Mouse (Mus musculus) limb, embryonic 13.5 days (tissue): ENCODE data around the gene Cd48. TPM values are rescaled to one million over a fixed set of nuclear protein-coding genes. Genes with fewer than 3 reads are reported as not detected.

Experiments
- ATAC-seq: fragments of 200-750 bp; cut with Nextera tagmentation; 2 replicates; pipeline ENCODE4 v1.8.0; 2017; ENCODE audit warnings: low read depth, moderate number of reproducible peaks, moderate TSS enrichment; ENCODE audit not compliant: low FRiP score
- H3K27ac ChIP-seq: fragments of 300-500 bp; sonication (generic); 2 replicates; pipeline ENCODE4 v1.5.1; 2015; ENCODE audit warnings: inconsistent platforms, mild to moderate bottlenecking, moderate library complexity
- H3K27me3 ChIP-seq: fragments of 300-500 bp; sonication (generic); 2 replicates; pipeline ENCODE4 v1.6.1; 2015; ENCODE audit warnings: mild to moderate bottlenecking, inconsistent platforms
- H3K36me3 ChIP-seq: fragments of 300-500 bp; sonication (generic); 2 replicates; pipeline ENCODE4 v1.6.1; 2015; ENCODE audit warnings: inconsistent platforms, mild to moderate bottlenecking, moderate library complexity
- H3K4me1 ChIP-seq: fragments of 300-500 bp; sonication (generic); 2 replicates; pipeline ENCODE4 v1.6.1; 2015; ENCODE audit warnings: inconsistent platforms
- H3K4me2 ChIP-seq: fragments of 300-500 bp; sonication (generic); replicated peaks from 2 replicates; pipeline ENCODE4 v1.6.1; 2015; ENCODE audit warnings: inconsistent platforms, mild to moderate bottlenecking, moderate library complexity
- H3K4me3 ChIP-seq: fragments of 300-500 bp; sonication (generic); 2 replicates; pipeline ENCODE4 v1.5.1; 2015; ENCODE audit warnings: moderate library complexity, mild to moderate bottlenecking, inconsistent platforms
- H3K9ac ChIP-seq: fragments of 300-500 bp; sonication (generic); 2 replicates; pipeline ENCODE4 v1.6.1; 2015; ENCODE audit warnings: mild to moderate bottlenecking, inconsistent platforms
- H3K9me3 ChIP-seq: fragments of 300-500 bp; sonication (generic); 2 replicates; pipeline ENCODE4 v1.6.1; 2016; ENCODE audit warnings: inconsistent platforms
- WGBS: fragments of 180-500 bp; shearing (Covaris S2); methylation state at CpG from one replicate; pipeline ENCODE4 v1.1.7; 2015; 5-methylcytosine and 5-hydroxymethylcytosine counted together
- microRNA-seq: library from miRNA; unstranded; fragments of <30 nt; microRNA quantifications from one replicate; pipeline ENCODE4, GENCODE M21; 2016
- polyA plus RNA-seq: library from polyadenylated mRNA; unstranded; fragments of >200 nt; fragmentation: Nextera tagmentation; extraction: Ambion mirVana; gene quantifications from 2 replicates; pipeline ENCODE4 v1.2.1, GENCODE M21; 2015

Cd48 gene
- polyA plus RNA-seq, 1 experiment from 2014 or later, result 2.2 TPM

DNA sequence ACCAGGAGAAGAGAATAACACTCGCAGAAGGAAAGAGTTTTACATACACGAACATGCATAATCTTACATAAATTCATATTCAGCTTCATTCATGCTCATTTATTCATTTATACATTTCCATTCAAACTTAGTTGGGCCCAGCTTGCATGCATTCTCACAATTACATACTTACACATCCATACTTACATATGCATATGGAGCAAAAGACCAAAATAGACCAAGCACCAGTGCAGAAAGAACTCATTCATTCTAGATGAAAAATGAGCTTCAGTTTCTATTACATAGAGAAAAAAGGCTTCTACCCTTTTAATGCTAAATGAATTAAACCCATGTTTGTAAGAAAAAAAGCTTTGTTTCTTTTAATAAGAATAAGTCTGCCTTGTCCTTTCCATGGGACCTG, 33.6 kb downstream of the Cd48 start:
- 50% methylated on average over 2 of the region's 2 CpGs for WGBS
- Histone ChIP-seq H3K4me1 (no peaks in the 10 kb centered on the region), H3K9ac (no peak overlapping the region), H3K4me2 (no peak overlapping the region), H3K4me3 (no peak overlapping the region), H3K27ac (no peak overlapping the region), H3K27me3 (no peaks in the 10 kb centered on the region), H3K36me3 (no peaks in the 10 kb centered on the region), H3K9me3 (no peaks in the 10 kb centered on the region)
- ATAC-seq, result no peak

DNA sequence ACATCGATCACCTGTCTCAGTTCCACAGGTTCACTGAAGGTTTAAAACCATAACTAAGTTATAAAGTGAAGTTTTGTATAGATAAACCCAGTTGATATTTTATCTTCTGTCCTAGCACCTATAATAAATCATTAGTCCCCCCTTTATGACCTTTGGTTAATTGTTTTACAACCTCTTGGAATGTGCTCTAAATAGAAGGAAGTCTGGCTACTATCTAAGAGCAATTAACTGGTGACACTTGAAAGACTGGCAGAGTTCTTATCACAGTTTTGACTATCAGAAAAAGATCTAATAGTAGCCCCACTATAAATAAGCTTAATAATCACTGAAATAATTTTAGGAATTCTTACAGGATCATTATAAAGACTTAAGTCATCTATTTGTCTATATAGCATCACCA, 34.4 kb downstream of the Cd48 start:
- H3K9ac ChIP-seq, result no peak overlapping the region
- no peaks in the 10 kb centered on the region for H3K4me1 ChIP-seq
- H3K9me3 ChIP-seq, result no peaks in the 10 kb centered on the region
- no peaks in the 10 kb centered on the region for H3K27me3 ChIP-seq
- H3K36me3 ChIP-seq, result no peaks in the 10 kb centered on the region
- H3K27ac ChIP-seq, result no peak overlapping the region
- no peak overlapping the region for H3K4me2 ChIP-seq
- no peak overlapping the region for H3K4me3 ChIP-seq
- 18% methylated on average over 1 of the region's 1 CpGs for WGBS
- no peak for ATAC-seq

DNA sequence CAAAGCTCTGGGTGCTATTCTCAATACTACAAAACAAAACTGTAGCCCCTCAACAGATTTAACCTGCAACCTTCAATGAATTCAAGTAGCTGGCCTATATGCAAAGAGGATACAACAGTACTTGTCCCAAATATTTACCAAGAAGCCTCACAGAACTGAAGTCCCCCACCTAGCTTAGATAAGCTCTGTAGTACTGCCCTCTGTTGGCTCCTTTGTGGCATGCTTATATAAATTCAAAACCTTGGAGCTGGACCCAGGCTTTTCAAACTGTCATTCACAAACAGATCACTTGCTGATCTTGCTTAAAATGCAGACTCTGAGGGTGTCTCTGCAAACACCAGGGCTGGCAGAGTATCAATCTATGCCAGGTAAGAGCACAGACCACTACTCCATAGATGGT, 49.4 kb downstream of the Cd48 start:
- Histone ChIP-seq H3K9me3 (peaks cover 11% of the 10 kb centered on the region), H3K9ac (no peak overlapping the region), H3K4me2 (no peak overlapping the region), H3K27me3 (no peaks in the 10 kb centered on the region), H3K4me1 (no peaks in the 10 kb centered on the region), H3K36me3 (no peaks in the 10 kb centered on the region), H3K27ac (no peak overlapping the region), H3K4me3 (no peak overlapping the region)
- no peak for ATAC-seq

DNA sequence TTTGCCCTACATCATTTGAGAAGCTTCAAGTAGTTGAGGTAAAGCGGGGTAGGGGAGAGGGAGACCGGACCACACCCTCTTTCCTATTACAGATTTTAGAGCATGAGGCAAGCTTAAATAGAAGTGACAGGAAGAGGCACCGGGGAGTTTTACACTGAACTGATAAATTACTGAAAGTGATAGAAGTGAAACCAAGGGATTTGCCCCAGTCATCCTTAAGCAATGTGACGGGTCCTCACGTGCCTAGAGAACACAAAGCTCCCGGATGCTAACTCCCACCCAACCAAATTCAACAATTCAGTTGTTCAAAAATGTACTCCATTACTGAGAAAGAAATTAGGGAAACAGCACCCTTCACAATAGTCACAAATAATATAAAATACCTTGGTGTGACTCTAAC, 53.1 kb downstream of the Cd48 start:
- no peak for ATAC-seq
- H3K9ac ChIP-seq, result no peak overlapping the region

DNA sequence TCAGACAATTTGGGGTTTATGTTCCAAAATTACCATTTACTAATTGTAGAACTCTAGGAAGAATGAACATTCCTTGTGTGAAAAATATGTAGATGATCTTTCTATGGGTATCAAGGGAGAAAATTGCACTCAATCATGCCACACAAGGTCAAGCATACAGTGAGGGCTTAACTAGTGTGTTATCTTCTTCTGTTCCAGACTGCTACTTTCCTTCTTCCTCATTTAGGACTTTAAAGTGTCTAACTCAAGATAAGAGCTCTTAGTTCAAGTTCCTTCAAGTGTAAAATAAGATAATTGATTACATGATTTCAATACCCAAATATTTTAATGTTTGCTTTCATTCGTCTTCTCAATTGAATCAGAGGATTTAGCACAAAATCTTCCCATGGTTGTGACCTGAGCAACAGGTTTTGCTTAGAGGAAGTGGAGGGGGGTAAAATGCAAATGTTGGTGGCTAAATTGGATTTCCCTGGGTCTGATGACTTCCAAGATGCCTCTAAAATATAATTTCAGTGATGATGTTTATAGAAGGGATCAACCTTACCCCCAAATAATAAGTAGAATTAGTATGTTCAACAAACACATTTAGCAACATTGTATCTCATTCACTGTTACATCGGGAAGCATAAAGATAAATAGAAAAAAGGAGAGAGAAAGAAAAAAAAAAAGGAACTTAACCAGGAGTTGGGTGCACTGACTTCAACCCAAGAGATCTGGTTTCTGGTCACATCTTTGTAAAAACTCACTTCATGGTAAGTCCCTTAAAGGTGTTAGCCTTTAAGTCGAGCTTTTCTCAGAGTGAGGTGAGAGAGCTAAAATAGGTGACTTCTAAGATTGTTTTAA, 66.5 kb downstream of the Cd48 start:
- H3K27ac ChIP-seq, result no peak overlapping the region
- no peaks in the 10 kb centered on the region for H3K4me1 ChIP-seq
- no peak overlapping the region for H3K4me2 ChIP-seq
- no peak overlapping the region for H3K4me3 ChIP-seq
- no peak overlapping the region for H3K9ac ChIP-seq
- no peak for ATAC-seq
- WGBS, result 85% methylated on average over 3 of the region's 3 CpGs
- H3K9me3 ChIP-seq, result no peaks in the 10 kb centered on the region
- no peaks in the 10 kb centered on the region for H3K36me3 ChIP-seq
- no peaks in the 10 kb centered on the region for H3K27me3 ChIP-seq

More for the DNA sequence above, 53.1 kb downstream of the Cd48 start:
- no peaks in the 10 kb centered on the region for H3K36me3 ChIP-seq
- no peaks in the 10 kb centered on the region for H3K9me3 ChIP-seq
- no peak overlapping the region for H3K4me2 ChIP-seq
- no peak overlapping the region for H3K4me3 ChIP-seq
- 89% methylated on average over 6 of the region's 6 CpGs for WGBS
- H3K4me1 ChIP-seq, result no peaks in the 10 kb centered on the region
- no peaks in the 10 kb centered on the region for H3K27me3 ChIP-seq
- no peak overlapping the region for H3K27ac ChIP-seq

Small RNAs within 50 kb of the gene (microRNA-seq; reads per million reads assigned to microRNA genes)
- not detected for gene Mir7683

Other genes with a start within 250 kb of the Cd48 start
- 40.4 and 40.6 TPM in 2 replicates for gene F11r, start 244.5 kb upstream of the Cd48 start, polyA plus RNA-seq
- 15.8 and 16.4 TPM in 2 replicates for gene Alyref2, start 178.5 kb upstream of the Cd48 start, polyA plus RNA-seq
- not detected in 2 replicates for gene Itln1, start 146.7 kb upstream of the Cd48 start, polyA plus RNA-seq
- 0.11 TPM in 1 of 2 replicates, not detected in the other for gene Cd244a, start 122.8 kb upstream of the Cd48 start, polyA plus RNA-seq
- gene Ly9, start 74.6 kb upstream of the Cd48 start, polyA plus RNA-seq, result 0.18 and 0.29 TPM in 2 replicates
- gene Slamf7, start 29.0 kb upstream of the Cd48 start, polyA plus RNA-seq, result 0.65 TPM in 1 of 2 replicates, not detected in the other
- 0.25 and 0.28 TPM in 2 replicates for gene Slamf1, start 85.1 kb downstream of the Cd48 start, polyA plus RNA-seq
- gene Cd84, start 157.7 kb downstream of the Cd48 start, polyA plus RNA-seq, result 1.3 and 1.4 TPM in 2 replicates
- not detected in 2 replicates for gene Gm10521, start 213.7 kb downstream of the Cd48 start, polyA plus RNA-seq
- 0.31 TPM in 1 of 2 replicates, not detected in the other for gene Slamf6, start 235.5 kb downstream of the Cd48 start, polyA plus RNA-seq